Mouse (Mus musculus) embryonic facial prominence, embryonic 13.5 days (tissue): Measurements from ENCODE around the gene Bax. TPM values are rescaled to one million over a fixed set of nuclear protein-coding genes. Genes with fewer than 3 reads are reported as not detected.

Experiments
- ATAC-seq: fragments of 200-750 bp; cut with Nextera tagmentation; 2 replicates; pipeline ENCODE4 v1.8.0; 2017; ENCODE audit warnings: low read depth; ENCODE audit not compliant: insufficient number of reproducible peaks, insufficient read depth, low FRiP score, low TSS enrichment
- H3K27ac ChIP-seq: fragments of 300-500 bp; sonication (generic); 2 replicates; pipeline ENCODE4 v1.5.1; 2015; ENCODE audit warnings: moderate library complexity, mild to moderate bottlenecking, inconsistent platforms
- H3K27me3 ChIP-seq: fragments of 300-500 bp; sonication (generic); 2 replicates; pipeline ENCODE4 v1.6.1; 2015; ENCODE audit warnings: mild to moderate bottlenecking, inconsistent platforms
- H3K36me3 ChIP-seq: fragments of 300-500 bp; sonication (generic); 2 replicates; pipeline ENCODE4 v1.6.1; 2015; ENCODE audit warnings: mild to moderate bottlenecking, inconsistent platforms
- H3K4me1 ChIP-seq: fragments of 300-500 bp; sonication (generic); 2 replicates; pipeline ENCODE4 v1.6.1; 2015; ENCODE audit warnings: inconsistent platforms
- H3K4me2 ChIP-seq: fragments of 300-500 bp; sonication (generic); 2 replicates; pipeline ENCODE4 v1.6.1; 2015; ENCODE audit warnings: moderate library complexity, mild to moderate bottlenecking, inconsistent platforms
- H3K4me3 ChIP-seq: fragments of 300-500 bp; sonication (generic); 2 replicates; pipeline ENCODE4 v1.5.1; 2015; ENCODE audit warnings: mild to moderate bottlenecking, inconsistent platforms
- H3K9ac ChIP-seq: fragments of 300-500 bp; sonication (generic); 2 replicates; pipeline ENCODE4 v1.6.1; 2015; ENCODE audit warnings: mild to moderate bottlenecking, inconsistent platforms
- H3K9me3 ChIP-seq: fragments of 300-500 bp; sonication (generic); 2 replicates; pipeline ENCODE4 v1.6.1; 2016; ENCODE audit warnings: inconsistent platforms
- WGBS: fragments of 180-500 bp; shearing (Covaris S2); methylation state at CpG from one replicate; pipeline ENCODE4 v1.1.7; 2015; ENCODE audit warnings: mixed read lengths; 5-methylcytosine and 5-hydroxymethylcytosine counted together
- microRNA-seq: library from miRNA; unstranded; fragments of <30 nt; microRNA quantifications from one replicate; pipeline ENCODE4, GENCODE M21; 2016
- polyA plus RNA-seq: library from polyadenylated mRNA; unstranded; fragments of >200 nt; fragmentation: Nextera tagmentation; extraction: Ambion mirVana; gene quantifications from 2 replicates; pipeline ENCODE4 v1.2.1, GENCODE M21; 2015

Gene Bax
- polyA plus RNA-seq, 1 experiment from 2014 or later, result 190 TPM

GRCm38 (mm10) chr7:45412421-45412820, 54.3 kb downstream of the Bax start:
- Histone ChIP-seq H3K9ac (no peak overlapping the region), H3K27ac (no peak overlapping the region), H3K27me3 (peaks cover 96% of the 10 kb centered on the region), H3K4me1 (peaks cover 25% of the 10 kb centered on the region), H3K9me3 (no peaks in the 10 kb centered on the region), H3K4me3 (no peak overlapping the region), H3K36me3 (no peaks in the 10 kb centered on the region), H3K4me2 (no peak overlapping the region)
- no peak for ATAC-seq
- 73% methylated on average over 2 of the region's 2 CpGs for WGBS

Small RNAs within 50 kb of the gene (microRNA-seq; reads per million reads assigned to microRNA genes)
- not detected for gene Gm22133

Other genes starting within 250 kb of the Bax start
- gene Cd37, start 227.8 kb downstream of the Bax start, polyA plus RNA-seq, result 1.6 and 2.8 TPM in 2 replicates
- 0.17 and 0.29 TPM in 2 replicates for gene Slc6a16, start 225.8 kb downstream of the Bax start, polyA plus RNA-seq
- gene Slc6a21, start 189.4 kb downstream of the Bax start, polyA plus RNA-seq, result not detected in 2 replicates
- 17.8 and 23.8 TPM in 2 replicates for gene Trpm4, start 133.1 kb downstream of the Bax start, polyA plus RNA-seq
- gene Hrc, start 131.6 kb downstream of the Bax start, polyA plus RNA-seq, result 2.2 and 2.9 TPM in 2 replicates
- 6.6 and 8.2 TPM in 2 replicates for gene Ppfia3, start 99.9 kb downstream of the Bax start, polyA plus RNA-seq
- gene Lin7b, start 96.3 kb downstream of the Bax start, polyA plus RNA-seq, result 1.6 and 2.7 TPM in 2 replicates
- gene Snrnp70, start 71.2 kb downstream of the Bax start, polyA plus RNA-seq, result 285 and 299 TPM in 2 replicates
- not detected in 2 replicates for gene Kcna7, start 61.2 kb downstream of the Bax start, polyA plus RNA-seq
- gene Ntf5, start 53.2 kb downstream of the Bax start, polyA plus RNA-seq, result 4.6 and 6.1 TPM in 2 replicates
- 0.41 and 1.2 TPM in 2 replicates for gene Lhb, start 46.1 kb downstream of the Bax start, polyA plus RNA-seq
- gene Gys1, start 32.1 kb downstream of the Bax start, polyA plus RNA-seq, result 38.0 and 39.6 TPM in 2 replicates
- gene Ruvbl2, start 28.8 kb downstream of the Bax start, polyA plus RNA-seq, result 141 and 148 TPM in 2 replicates
- gene Ftl1, start 7.0 kb downstream of the Bax start, polyA plus RNA-seq, result 5,253 and 5,612 TPM in 2 replicates
- gene Tulp2, start 15.0 kb upstream of the Bax start, polyA plus RNA-seq, result 0.59 and 1.2 TPM in 2 replicates
- gene Gm45808, start 19.9 kb upstream of the Bax start, polyA plus RNA-seq, result not detected in 2 replicates
- 4.5 TPM in 2 replicates for gene Dhdh, start 21.9 kb upstream of the Bax start, polyA plus RNA-seq
- 198 and 206 TPM in 2 replicates for gene Nucb1, start 43.5 kb upstream of the Bax start, polyA plus RNA-seq
- 22.9 and 23.0 TPM in 2 replicates for gene Ppp1r15a, start 59.4 kb upstream of the Bax start, polyA plus RNA-seq
- gene Plekha4, start 59.4 kb upstream of the Bax start, polyA plus RNA-seq, result 2.9 and 3.8 TPM in 2 replicates
- gene Hsd17b14, start 88.0 kb upstream of the Bax start, polyA plus RNA-seq, result 0.25 and 0.83 TPM in 2 replicates
- 67.1 and 68.4 TPM in 2 replicates for gene Bcat2, start 103.3 kb upstream of the Bax start, polyA plus RNA-seq
- gene Fgf21, start 148.6 kb upstream of the Bax start, polyA plus RNA-seq, result 0.39 and 0.96 TPM in 2 replicates
- gene Fut1, start 150.4 kb upstream of the Bax start, polyA plus RNA-seq, result 1.9 and 2.3 TPM in 2 replicates
- 0.27 and 0.39 TPM in 2 replicates for gene Izumo1, start 154.9 kb upstream of the Bax start, polyA plus RNA-seq
- 8.0 and 8.8 TPM in 2 replicates for gene Rasip1, start 160.6 kb upstream of the Bax start, polyA plus RNA-seq
- gene Mamstr, start 173.1 kb upstream of the Bax start, polyA plus RNA-seq, result 5.2 and 7.8 TPM in 2 replicates
- gene Fut2, start 199.5 kb upstream of the Bax start, polyA plus RNA-seq, result 0.45 and 0.54 TPM in 2 replicates
- gene Ntn5, start 217.1 kb upstream of the Bax start, polyA plus RNA-seq, result 5.4 and 5.7 TPM in 2 replicates
- gene Sec1, start 227.5 kb upstream of the Bax start, polyA plus RNA-seq, result 6.3 and 6.8 TPM in 2 replicates
- 15.2 and 17.3 TPM in 2 replicates for gene Car11, start 232.9 kb upstream of the Bax start, polyA plus RNA-seq
- gene Dbp, start 238.2 kb upstream of the Bax start, polyA plus RNA-seq, result 7.8 and 10.2 TPM in 2 replicates
- gene Rpl18, start 248.6 kb upstream of the Bax start, polyA plus RNA-seq, result 936 and 1,128 TPM in 2 replicates